Mouse (Mus musculus): Measurements from ENCODE around the gene Gm11115. TPM values are rescaled to one million over a fixed set of nuclear protein-coding genes. Genes with fewer than 3 reads are reported as not detected.

Gm11115 gene
- not detected for total RNA-seq (2022)

GRCm38 (mm10) chr5:88153999-88154398 lies at the start of gene Gm11115:
Gm11115 (minus strand) TSS chr5:88154099.
- DNase-seq, result no peak

GRCm38 (mm10) chr5:88111430-88111829 lies 42.5 kb downstream of the Gm11115 start, which contains the start of gene Gm11116:
Gm11116 (minus strand) TSS chr5:88111530.
- no peak for DNase-seq

Other genes starting within 250 kb of the Gm11115 start
- not detected for gene Csn3, start 228.5 kb downstream of the Gm11115 start, total RNA-seq (2022)
- gene 2310003L06Rik, start 184.6 kb downstream of the Gm11115 start, total RNA-seq (2022), result not detected
- gene Gm28434, start 184.6 kb downstream of the Gm11115 start, total RNA-seq (2022), result not detected
- not detected for gene Cabs1, start 174.7 kb downstream of the Gm11115 start, total RNA-seq (2022)
- gene Smr3a, start 151.6 kb downstream of the Gm11115 start, total RNA-seq (2022), result not detected
- gene Smr2, start 67.5 kb downstream of the Gm11115 start, total RNA-seq (2022), result not detected
- not detected for gene Gm11116, start 42.6 kb downstream of the Gm11115 start, total RNA-seq (2022)
- not detected for gene Gm7714, start 114.8 kb upstream of the Gm11115 start, total RNA-seq (2022)
- gene Prol1, start 163.2 kb upstream of the Gm11115 start, total RNA-seq (2022), result not detected
- gene Amtn, start 222.0 kb upstream of the Gm11115 start, total RNA-seq (2022), result not detected

Measured in adrenal gland, adult 8-10 months (tissue).